Mouse (Mus musculus) midbrain, embryonic 12.5 days (tissue): ENCODE measurements around the gene Klk6. TPM values are rescaled to one million over a fixed set of nuclear protein-coding genes. Genes with fewer than 3 reads are reported as not detected.

ENCODE experiments used
- ATAC-seq: fragments of 200-750 bp; cut with Nextera tagmentation; 2 replicates; pipeline ENCODE4 v1.8.0; 2017; ENCODE audit warnings: low read depth, moderate TSS enrichment, moderate library complexity; ENCODE audit not compliant: low FRiP score
- H3K27ac ChIP-seq: fragments of 300-500 bp; sonication (generic); replicated peaks from 2 replicates; pipeline ENCODE4 v1.5.1; 2016; ENCODE audit warnings: mild to moderate bottlenecking
- H3K27me3 ChIP-seq: fragments of 300-500 bp; sonication (generic); 2 replicates; pipeline ENCODE4 v1.6.1; 2016; ENCODE audit warnings: mild to moderate bottlenecking
- H3K36me3 ChIP-seq: fragments of 300-500 bp; sonication (generic); 2 replicates; pipeline ENCODE4 v1.6.1; 2016
- H3K4me1 ChIP-seq: fragments of 300-500 bp; sonication (generic); 2 replicates; pipeline ENCODE4 v1.6.1; 2016
- H3K4me2 ChIP-seq: fragments of 300-500 bp; sonication (generic); replicated peaks from 2 replicates; pipeline ENCODE4 v1.6.1; 2016; ENCODE audit warnings: mild to moderate bottlenecking, moderate library complexity
- H3K4me3 ChIP-seq: fragments of 300-500 bp; sonication (generic); 2 replicates; pipeline ENCODE4 v1.5.1; 2016; ENCODE audit warnings: mild to moderate bottlenecking
- H3K9ac ChIP-seq: fragments of 300-500 bp; sonication (generic); replicated peaks from 2 replicates; pipeline ENCODE4 v1.6.1; 2016; ENCODE audit warnings: mild to moderate bottlenecking, moderate library complexity
- H3K9me3 ChIP-seq: fragments of 300-500 bp; sonication (generic); 2 replicates; pipeline ENCODE4 v1.6.1; 2016; ENCODE audit warnings: mild to moderate bottlenecking
- WGBS: fragments of 180-500 bp; shearing (Covaris S2); methylation state at CpG from one replicate; pipeline ENCODE4 v1.1.7; 2016; 5-methylcytosine and 5-hydroxymethylcytosine counted together
- polyA plus RNA-seq: library from polyadenylated mRNA; unstranded; fragments of >200 nt; fragmentation: Nextera tagmentation; extraction: Ambion mirVana; gene quantifications from 2 replicates; pipeline ENCODE4 v1.2.1, GENCODE M21; 2016

The Klk6 gene
- polyA plus RNA-seq, 1 experiment from 2014 or later, result not detected

DNA sequence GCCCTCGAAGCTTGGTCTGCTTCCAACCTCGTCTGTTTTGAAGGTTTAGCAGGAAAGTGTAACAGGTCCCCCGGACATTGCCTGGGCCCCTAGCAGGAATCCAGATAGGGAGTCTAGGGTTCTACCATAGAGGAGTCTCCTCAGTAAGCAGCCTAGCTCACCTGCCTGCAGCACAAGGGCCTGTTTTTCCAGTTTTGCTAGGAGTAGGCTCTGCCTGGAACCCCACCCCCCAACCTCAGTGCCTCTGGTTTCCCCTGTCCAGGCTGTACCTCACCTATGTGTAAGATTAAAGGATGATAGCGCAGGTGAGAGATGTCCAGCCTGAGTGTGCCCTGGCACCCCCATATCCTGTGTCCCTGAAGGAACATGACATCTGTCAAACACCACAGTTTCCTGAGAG, 52.1 kb downstream of the Klk6 start:
- WGBS, result 84% methylated on average over 4 of the region's 4 CpGs
- Histone ChIP-seq H3K27ac (no peak overlapping the region), H3K9ac (no peak overlapping the region), H3K9me3 (no peaks in the 10 kb centered on the region), H3K36me3 (no peaks in the 10 kb centered on the region), H3K4me3 (no peak overlapping the region), H3K4me2 (no peak overlapping the region), H3K4me1 (0 out of 2 replicates have a peak, but pooled peaks cover 2% of the 10 kb centered on the region), H3K27me3 (peaks cover 1% of the 10 kb centered on the region; the same call in 1 of the 2 replicates)
- no peak for ATAC-seq

DNA sequence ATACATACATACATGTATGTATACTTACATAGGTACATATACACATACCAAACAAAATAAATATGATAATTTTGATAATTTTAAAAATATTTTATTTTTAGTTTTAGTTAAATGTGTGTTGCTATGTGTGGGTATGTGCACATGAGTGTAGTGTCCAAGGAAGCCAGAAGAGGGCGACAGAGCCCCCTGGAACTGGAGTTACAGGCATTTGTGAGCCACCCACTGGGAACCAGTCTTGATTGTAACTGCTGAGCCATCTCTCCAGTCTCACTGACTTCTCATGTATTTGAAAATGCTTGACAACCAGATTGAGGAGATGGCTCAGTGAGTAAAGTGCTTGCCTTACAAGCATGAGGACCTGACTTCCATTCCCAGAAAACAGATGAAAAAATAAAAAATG, 54.0 kb downstream of the Klk6 start:
- 0 out of 2 replicates have a peak, but pooled peaks cover 3% of the 10 kb centered on the region for H3K4me1 ChIP-seq
- H3K9ac ChIP-seq, result no peak overlapping the region
- no peak overlapping the region for H3K4me3 ChIP-seq
- peaks cover 15% of the 10 kb centered on the region; the same call in 1 of the 2 replicates for H3K27me3 ChIP-seq
- no peak for ATAC-seq
- WGBS, result 39% methylated on average over 1 of the region's 1 CpGs
- H3K4me2 ChIP-seq, result no peak overlapping the region
- no peak overlapping the region for H3K27ac ChIP-seq
- H3K9me3 ChIP-seq, result no peaks in the 10 kb centered on the region
- H3K36me3 ChIP-seq, result no peaks in the 10 kb centered on the region

- no peak within 1 kb of the TSS for H3K9ac ChIP-seq
- no peak within 1 kb of the TSS for H3K4me2 ChIP-seq
- 2% methylated on average over 3 of the region's 3 CpGs for WGBS
- 0 out of 2 replicates have a peak, but pooled peaks cover 5% of the 10 kb centered on the region for H3K4me1 ChIP-seq
- H3K27ac ChIP-seq, result no peak within 1 kb of the TSS
- H3K4me3 ChIP-seq, result no peak within 1 kb of the TSS
- H3K36me3 ChIP-seq, result no peaks in the 10 kb centered on the region
- H3K9me3 ChIP-seq, result no peaks in the 10 kb centered on the region
- peaks cover 15% of the 10 kb centered on the region; the same call in 1 of the 2 replicates for H3K27me3 ChIP-seq
- no peak for ATAC-seq
Observed at GRCm38 (mm10) chr7:43880912-43881311, 56.6 kb downstream of the Klk6 start, which contains the start of gene Klk4. Gene Klk4 (plus strand): TSS chr7:43881160.

Other genes with a start within 250 kb of the Klk6 start
- gene Zfp719, start 244.9 kb upstream of the Klk6 start, polyA plus RNA-seq, result 17.8 and 17.9 TPM in 2 replicates
- gene Zfp819, start 217.3 kb upstream of the Klk6 start, polyA plus RNA-seq, result 0.24 and 0.58 TPM in 2 replicates
- gene Ceacam18, start 189.8 kb upstream of the Klk6 start, polyA plus RNA-seq, result not detected in 2 replicates
- gene Siglece, start 164.3 kb upstream of the Klk6 start, polyA plus RNA-seq, result 0.24 TPM in 2 replicates
- gene Ctu1, start 152.5 kb upstream of the Klk6 start, polyA plus RNA-seq, result 17.6 and 17.9 TPM in 2 replicates
- gene Klk14, start 134.1 kb upstream of the Klk6 start, polyA plus RNA-seq, result not detected in 2 replicates
- gene Klk13, start 111.9 kb upstream of the Klk6 start, polyA plus RNA-seq, result not detected in 2 replicates
- gene Klk12, start 55.6 kb upstream of the Klk6 start, polyA plus RNA-seq, result not detected in 2 replicates
- not detected in 2 replicates for gene Klk11, start 49.9 kb upstream of the Klk6 start, polyA plus RNA-seq
- 0.13 TPM in 1 of 2 replicates, not detected in the other for gene Klk10, start 43.5 kb upstream of the Klk6 start, polyA plus RNA-seq
- gene Klk9, start 32.6 kb upstream of the Klk6 start, polyA plus RNA-seq, result not detected in 2 replicates
- gene Klk8, start 26.9 kb upstream of the Klk6 start, polyA plus RNA-seq, result 6.1 and 6.3 TPM in 2 replicates
- not detected in 2 replicates for gene Klk7, start 13.2 kb upstream of the Klk6 start, polyA plus RNA-seq
- gene Klk5, start 17.5 kb downstream of the Klk6 start, polyA plus RNA-seq, result 0.18 and 0.33 TPM in 2 replicates
- not detected in 2 replicates for gene Klk4, start 56.7 kb downstream of the Klk6 start, polyA plus RNA-seq
- not detected in 2 replicates for gene Klk15, start 109.2 kb downstream of the Klk6 start, polyA plus RNA-seq
- not detected in 2 replicates for gene Klk1b8, start 126.2 kb downstream of the Klk6 start, polyA plus RNA-seq
- gene Klk1b1, start 142.3 kb downstream of the Klk6 start, polyA plus RNA-seq, result not detected in 2 replicates
- not detected in 2 replicates for gene Klk1b9, start 151.6 kb downstream of the Klk6 start, polyA plus RNA-seq
- gene Klk1b11, start 171.4 kb downstream of the Klk6 start, polyA plus RNA-seq, result not detected in 2 replicates
- gene Klk1b26, start 187.7 kb downstream of the Klk6 start, polyA plus RNA-seq, result not detected in 2 replicates
- gene Klk1b27, start 227.8 kb downstream of the Klk6 start, polyA plus RNA-seq, result not detected in 2 replicates